Mouse (Mus musculus) limb, embryonic 14.5 days (tissue): ENCODE measurements around the gene Ret. TPM values are rescaled to one million over a fixed set of nuclear protein-coding genes. Genes with fewer than 3 reads are reported as not detected.

Experiments used
- ATAC-seq: fragments of 200-750 bp; cut with Nextera tagmentation; 2 replicates; pipeline ENCODE4 v1.8.0; 2017; ENCODE audit warnings: low read depth, moderate number of reproducible peaks, moderate TSS enrichment; ENCODE audit not compliant: low FRiP score
- DNase-seq: peaks from one replicate; pipeline ENCODE4 v3.0.0-alpha.2; 2015; ENCODE audit warnings: low spot score
- H3K27ac ChIP-seq: fragments of 300-500 bp; sonication (generic); replicated peaks from 2 replicates; pipeline ENCODE4 v1.5.1; 2014; ENCODE audit warnings: low read depth, mild to moderate bottlenecking, low read length, moderate library complexity, mixed read lengths
- H3K27me3 ChIP-seq: fragments of 300-500 bp; sonication (generic); 2 replicates; pipeline ENCODE4 v1.6.1; 2014; ENCODE audit warnings: low read length, mixed read lengths; ENCODE audit not compliant: control insufficient read depth, insufficient read depth
- H3K36me3 ChIP-seq: fragments of 300-500 bp; sonication (generic); 2 replicates; pipeline ENCODE4 v1.6.1; 2014; ENCODE audit warnings: mild to moderate bottlenecking, low read length, moderate library complexity, mixed read lengths; ENCODE audit not compliant: control insufficient read depth, insufficient read depth
- H3K4me1 ChIP-seq: fragments of 300-500 bp; sonication (generic); 2 replicates; pipeline ENCODE4 v1.6.1; 2014; ENCODE audit warnings: antibody characterized with exemption, low read length, mixed read lengths; ENCODE audit not compliant: control insufficient read depth, insufficient read depth
- H3K4me2 ChIP-seq: fragments of 300-500 bp; sonication (generic); replicated peaks from 2 replicates; pipeline ENCODE4 v1.6.1; 2014; ENCODE audit warnings: low read depth, mild to moderate bottlenecking, low read length, moderate library complexity; ENCODE audit not compliant: severe bottlenecking
- H3K4me3 ChIP-seq: fragments of 300-500 bp; sonication (generic); replicated peaks from 2 replicates; pipeline ENCODE4 v1.5.1; 2014; ENCODE audit warnings: low read length
- H3K9ac ChIP-seq: fragments of 300-500 bp; sonication (generic); 2 replicates; pipeline ENCODE4 v1.6.1; 2014; ENCODE audit warnings: mild to moderate bottlenecking, low read depth, low read length, moderate library complexity; ENCODE audit not compliant: severe bottlenecking
- H3K9me3 ChIP-seq: fragments of 300-500 bp; sonication (generic); 2 replicates; pipeline ENCODE4 v1.6.1; 2016; ENCODE audit warnings: low read length; ENCODE audit not compliant: control insufficient read depth
- POLR2A ChIP-seq: fragments of 200-500 bp; IDR thresholded peaks from 2 replicates; pipeline ENCODE4 v1.8.0; 2012; ENCODE audit warnings: inconsistent platforms, mild to moderate bottlenecking, moderate library complexity, borderline replicate concordance; ENCODE audit not compliant: insufficient read depth, insufficient read length; ENCODE audit errors: extremely low read depth
- WGBS: fragments of 180-500 bp; shearing (Covaris S2); extraction: QIAGEN DNeasy Blood & Tissue Kit; methylation state at CpG from one replicate; pipeline ENCODE4 v1.1.7; 2014; 5-methylcytosine and 5-hydroxymethylcytosine counted together
- polyA plus RNA-seq, 2 experiments: library from polyadenylated mRNA; depleted of rRNA in 1 of 2; stranded (reverse) in 1 of 2; unstranded in 1 of 2; fragments of >200 nt; fragmentation: Nextera tagmentation in 1 of 2; extraction: Ambion mirVana in 1 of 2; gene quantifications; 2 replicates each; pipeline versions ENCODE4 v1.2.1 to v1.2.3; 2012 to 2014

The Ret gene
- polyA plus RNA-seq, 2 experiments, result 0.51 to 0.79 TPM

GRCm38 (mm10) chr6:118150128-118150527 is 47.4 kb downstream of the Ret start:
- TF ChIP-seq POLR2A, result no peak
- DNase-seq (no peak), ATAC-seq (no peak)
- H3K4me2 ChIP-seq, result no peak overlapping the region
- WGBS, result 84% methylated on average over 4 of the region's 4 CpGs
- no peak overlapping the region for H3K4me3 ChIP-seq
- no peaks in the 10 kb centered on the region for H3K9me3 ChIP-seq
- H3K9ac ChIP-seq, result no peak overlapping the region
- no peaks in the 10 kb centered on the region for H3K4me1 ChIP-seq
- H3K27me3 ChIP-seq, result no peaks in the 10 kb centered on the region
- H3K27ac ChIP-seq, result no peak overlapping the region
- no peaks in the 10 kb centered on the region for H3K36me3 ChIP-seq

DNA sequence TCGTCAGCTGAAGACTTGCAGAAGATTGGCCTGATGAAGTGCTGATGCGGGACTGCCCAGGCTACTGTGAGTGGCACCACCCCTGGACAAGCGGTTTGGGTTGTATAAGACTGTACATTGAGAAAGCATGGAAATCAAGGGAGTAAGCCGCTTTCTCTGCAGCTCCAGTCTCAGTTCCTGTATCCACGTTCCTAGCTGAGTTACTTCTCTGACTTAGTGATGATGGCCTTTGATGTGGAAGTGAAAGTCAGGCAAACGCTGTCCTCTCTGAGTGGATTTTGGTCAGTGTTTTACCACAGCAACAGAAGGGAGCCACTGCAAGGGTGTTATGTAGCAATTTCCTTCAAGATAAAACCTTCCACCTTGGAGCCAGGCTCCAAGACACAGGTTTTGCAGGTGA is 56.6 kb downstream of the Ret start:
- no peak overlapping the region for H3K4me2 ChIP-seq
- no peak for TF ChIP-seq POLR2A
- H3K36me3 ChIP-seq, result no peaks in the 10 kb centered on the region
- 78% methylated on average over 6 of the region's 6 CpGs for WGBS
- H3K9ac ChIP-seq, result no peak overlapping the region
- no peaks in the 10 kb centered on the region for H3K27me3 ChIP-seq
- no peak for ATAC-seq
- H3K4me3 ChIP-seq, result no peak overlapping the region
- H3K27ac ChIP-seq, result no peak overlapping the region
- no peaks in the 10 kb centered on the region for H3K9me3 ChIP-seq
- H3K4me1 ChIP-seq, result no peaks in the 10 kb centered on the region
- DNase-seq, result no peak

- DNase-seq (peak; percentile 89), ATAC-seq (peak; percentile 99)
- 7% methylated on average over 47 of the region's 66 CpGs for WGBS
- Histone ChIP-seq H3K27ac (peak within 1 kb of the TSS; percentile 80), H3K36me3 (no peaks in the 10 kb centered on the region), H3K27me3 (no peaks in the 10 kb centered on the region), H3K9me3 (no peaks in the 10 kb centered on the region), H3K9ac (peak within 1 kb of the TSS; percentile 85), H3K4me1 (no peaks in the 10 kb centered on the region), H3K4me3 (peak within 1 kb of the TSS; percentile 77), H3K4me2 (peak within 1 kb of the TSS; percentile 70)
- peak; percentile 77; the same call in 1 of the 2 replicates for TF ChIP-seq POLR2A
Measured at GRCm38 (mm10) chr6:118138731-118139709, 58.5 kb downstream of the Ret start, which contains the start of gene Csgalnact2. Csgalnact2 (minus strand) TSS chr6:118139140.

- ATAC-seq, result no peak
- Histone ChIP-seq H3K36me3 (no peaks in the 10 kb centered on the region), H3K4me2 (no peak overlapping the region), H3K27me3 (no peaks in the 10 kb centered on the region), H3K27ac (no peak overlapping the region), H3K9ac (no peak overlapping the region), H3K9me3 (no peaks in the 10 kb centered on the region), H3K4me3 (no peak overlapping the region), H3K4me1 (no peaks in the 10 kb centered on the region)
- no peak for DNase-seq
- no peak for TF ChIP-seq POLR2A
- 77% methylated on average over 2 of the region's 2 CpGs for WGBS
Measured at GRCm38 (mm10) chr6:118137148-118137547, 60.4 kb downstream of the Ret start.

GRCm38 (mm10) chr6:118134461-118134860 is 63.1 kb downstream of the Ret start:
- no peak overlapping the region for H3K4me3 ChIP-seq
- H3K27ac ChIP-seq, result no peak overlapping the region
- no peak overlapping the region for H3K9ac ChIP-seq
- ATAC-seq (no peak), DNase-seq (no peak)
- no peaks in the 10 kb centered on the region for H3K36me3 ChIP-seq
- H3K9me3 ChIP-seq, result no peaks in the 10 kb centered on the region
- no peak for TF ChIP-seq POLR2A
- no peaks in the 10 kb centered on the region for H3K27me3 ChIP-seq
- H3K4me1 ChIP-seq, result no peaks in the 10 kb centered on the region
- 52% methylated on average over 1 of the region's 1 CpGs for WGBS
- no peak overlapping the region for H3K4me2 ChIP-seq
